Mouse (Mus musculus) kidney, postnatal 25 days (tissue): ENCODE results near the gene Tnfrsf25.

Source experiments
- DNase-seq, 2 experiments: peaks; one replicate each; pipeline ENCODE4 v3.0.0; 2021; ENCODE audit warnings: mixed read lengths in 2 of 2

The Tnfrsf25 gene

GRCm38 (mm10) chr4:152092751-152093293 lies 22.9 kb upstream of the Tnfrsf25 start:
- no peak for DNase-seq

DNA sequence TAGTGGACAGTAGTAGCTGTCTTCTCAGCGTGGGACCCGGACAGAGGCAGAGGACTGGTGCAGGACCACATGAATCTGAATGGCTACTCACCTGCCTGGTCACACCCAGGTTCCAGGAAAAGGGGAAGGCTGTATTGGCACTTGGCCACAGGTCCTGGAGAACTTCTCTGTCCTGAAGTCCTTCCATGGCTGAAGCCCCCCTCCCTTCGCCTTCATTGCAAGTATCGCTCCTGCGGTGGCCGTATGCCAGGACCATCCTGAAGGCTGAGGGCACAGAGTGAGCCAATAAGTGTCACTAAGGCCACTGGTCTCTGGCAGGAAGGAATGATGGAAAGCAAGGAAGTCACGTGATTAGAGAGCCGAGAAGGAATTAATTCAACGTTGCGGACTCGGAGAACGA lies 21.5 kb upstream of the Tnfrsf25 start:
- no peak for DNase-seq

DNA sequence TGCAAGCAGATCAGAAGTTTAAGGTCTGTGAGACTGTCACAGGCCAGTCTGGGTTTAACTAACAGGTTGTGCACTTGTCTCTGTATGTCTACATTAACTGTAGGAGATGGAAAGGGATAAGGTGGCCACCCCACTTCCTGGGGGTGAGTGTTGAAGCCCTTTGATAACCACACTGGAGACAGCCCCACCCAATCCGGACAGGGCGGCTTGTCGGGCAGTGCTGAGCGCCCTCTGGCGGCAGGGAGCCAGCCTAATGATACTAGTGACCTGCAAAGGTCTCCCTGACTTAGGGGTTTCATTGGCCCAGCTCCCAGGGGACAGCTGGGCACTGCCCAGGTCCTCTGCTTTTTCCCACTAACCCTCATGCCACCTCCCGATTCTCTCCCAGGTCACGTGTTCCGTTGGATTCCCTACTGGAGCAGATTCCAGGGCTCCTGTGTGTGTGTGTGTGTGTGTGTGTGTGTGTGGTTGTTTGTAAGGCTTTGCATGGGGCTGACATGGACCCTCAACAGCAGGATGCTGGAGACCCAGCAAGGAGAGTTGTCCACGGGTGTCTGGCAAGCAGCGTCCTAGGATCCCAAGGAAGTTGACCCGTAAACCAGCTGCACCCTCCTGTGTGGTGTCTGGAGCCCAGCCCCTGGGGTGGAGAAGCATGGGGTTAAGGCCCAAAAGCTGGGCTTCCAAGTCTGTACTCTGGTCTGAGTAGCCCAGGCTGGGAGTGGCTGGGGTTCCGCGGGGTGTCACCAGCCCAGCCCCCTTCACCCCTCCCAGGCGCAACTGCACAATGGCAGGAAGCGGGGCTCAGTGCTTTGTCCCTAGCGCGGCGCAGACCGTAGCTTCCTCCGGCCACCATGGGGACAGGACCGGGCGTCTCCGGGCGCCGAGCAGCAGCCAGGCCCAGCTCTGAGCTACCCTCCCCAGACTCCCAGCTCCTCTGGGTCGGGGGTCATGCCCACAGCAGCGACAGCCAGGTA lies 19.5 kb upstream of the Tnfrsf25 start:
- DNase-seq: peak; percentile 89 to 91

- DNase-seq: peak in 1 of 2 experiments; percentile 53
Measured at GRCm38 (mm10) chr4:152096927-152097326, 18.8 kb upstream of the Tnfrsf25 start.

GRCm38 (mm10) chr4:152097911-152098799 lies 17.6 kb upstream of the Tnfrsf25 start:
- peak; percentile 62 to 68 for DNase-seq

DNA sequence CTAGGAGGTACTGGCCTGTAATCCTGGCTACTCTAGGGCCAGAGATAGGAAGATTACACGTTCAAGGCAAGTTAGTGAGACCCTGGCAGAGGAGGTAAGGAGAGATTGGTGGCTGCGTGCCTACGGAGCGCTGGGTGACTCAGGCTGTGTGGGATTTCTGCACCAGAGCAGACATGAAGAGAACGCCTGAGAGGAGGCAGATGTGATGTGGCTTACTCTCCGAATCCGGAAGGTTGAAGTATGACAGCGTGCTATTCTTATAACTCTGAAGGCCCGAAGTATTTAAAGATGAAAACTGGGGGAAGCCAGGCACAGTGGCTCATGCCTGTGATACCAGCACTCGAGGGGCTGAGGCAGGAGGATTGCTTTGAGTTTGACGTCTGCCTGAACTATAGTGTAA lies 15.2 kb upstream of the Tnfrsf25 start:
- no peak for DNase-seq

DNA sequence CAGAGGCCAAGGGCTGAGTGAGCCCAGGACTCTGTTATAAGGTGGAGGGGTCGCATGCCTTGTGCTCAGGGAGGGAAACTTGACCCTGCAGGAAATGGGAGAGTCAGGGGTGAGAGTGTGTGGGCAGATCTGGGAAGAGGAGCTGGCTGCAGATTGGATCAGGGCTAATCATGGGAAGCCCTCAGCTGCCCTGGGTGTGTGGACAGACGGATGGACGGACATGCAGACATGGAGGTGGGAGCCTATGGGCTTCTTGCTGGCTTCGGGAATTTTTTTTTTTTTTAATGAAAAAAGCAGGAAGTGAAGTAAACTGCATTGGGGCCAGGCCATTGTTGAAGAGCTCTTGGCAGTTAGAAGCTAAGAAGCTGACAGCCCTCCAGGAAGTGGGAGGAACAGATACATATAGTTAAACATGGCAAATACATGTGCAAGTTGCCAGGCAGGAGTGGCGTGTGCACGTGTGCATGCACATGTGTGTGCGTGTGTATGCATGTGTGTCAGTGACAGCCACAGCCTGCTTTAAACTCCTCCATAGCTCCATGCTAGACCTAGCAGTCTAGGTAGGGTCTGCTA lies 14.6 kb upstream of the Tnfrsf25 start:
- no peak for DNase-seq

DNA sequence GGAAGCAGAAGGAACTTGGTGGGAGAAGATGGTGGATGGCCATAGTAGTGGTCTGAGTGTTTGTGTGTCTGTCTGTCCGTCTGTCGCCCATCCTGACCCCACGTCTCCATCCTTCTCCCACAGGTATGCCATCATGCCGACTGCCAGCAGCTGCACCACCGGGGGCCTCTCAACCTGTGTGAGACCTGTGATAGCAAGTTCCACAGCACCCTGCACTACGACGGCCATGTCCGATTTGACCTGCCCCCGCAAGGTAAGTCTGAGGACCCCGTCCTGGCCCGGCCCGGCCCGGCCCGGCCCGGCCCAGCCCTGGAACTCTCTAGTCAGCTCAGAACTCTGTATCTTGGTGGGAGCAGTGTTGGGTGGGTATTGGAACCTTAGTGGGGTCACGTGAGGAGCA lies 13.8 kb upstream of the Tnfrsf25 start:
- DNase-seq: no peak

GRCm38 (mm10) chr4:152103025-152103424 lies 12.7 kb upstream of the Tnfrsf25 start:
- peak; percentile 86 to 92 for DNase-seq

GRCm38 (mm10) chr4:152106746-152107145 lies 9.0 kb upstream of the Tnfrsf25 start:
- DNase-seq: no peak

DNA sequence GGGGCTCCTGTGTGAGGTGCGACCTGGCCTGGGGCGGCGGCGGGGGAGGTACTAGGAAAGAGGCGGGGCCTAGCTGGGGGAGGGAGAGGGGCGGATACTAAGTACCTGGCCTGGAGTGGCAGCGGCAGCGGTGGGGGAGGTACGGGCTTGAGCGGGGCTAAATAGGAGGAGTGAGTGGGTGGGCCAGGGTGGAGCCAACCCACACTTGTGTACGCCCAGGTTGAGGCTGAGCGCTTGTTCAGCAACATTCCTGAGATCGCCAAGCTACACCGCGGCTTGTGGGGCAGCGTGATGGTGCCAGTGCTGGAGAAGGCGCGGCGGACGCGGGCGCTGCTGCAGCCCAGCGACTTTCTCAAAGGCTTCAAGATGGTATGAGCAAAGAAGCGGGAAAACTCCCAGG lies 8.2 kb upstream of the Tnfrsf25 start:
- peak; percentile 91 to 97 for DNase-seq

- peak; percentile 91 to 95 for DNase-seq
Measured at GRCm38 (mm10) chr4:152107971-152108509, 7.7 kb upstream of the Tnfrsf25 start.

DNA sequence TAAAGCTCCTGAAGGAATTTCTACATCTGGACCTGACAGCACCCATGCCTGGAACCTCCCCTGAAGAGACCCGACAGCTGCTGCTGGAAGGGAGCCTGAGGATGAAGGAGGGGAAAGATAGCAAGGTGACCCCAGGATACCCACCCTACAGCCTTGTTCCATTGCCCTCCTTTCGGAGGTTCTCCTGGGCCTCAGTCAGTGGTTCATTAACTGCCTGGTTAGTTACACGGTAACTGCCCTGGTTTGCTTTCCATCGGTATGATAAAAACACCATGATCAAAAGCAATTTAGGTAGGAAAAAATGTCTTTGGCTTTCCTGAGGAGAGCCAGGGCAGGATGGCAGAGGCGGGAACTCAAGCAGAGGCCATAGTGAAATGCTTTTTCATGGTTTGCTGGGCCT lies 7.1 kb upstream of the Tnfrsf25 start:
- no peak for DNase-seq

DNA sequence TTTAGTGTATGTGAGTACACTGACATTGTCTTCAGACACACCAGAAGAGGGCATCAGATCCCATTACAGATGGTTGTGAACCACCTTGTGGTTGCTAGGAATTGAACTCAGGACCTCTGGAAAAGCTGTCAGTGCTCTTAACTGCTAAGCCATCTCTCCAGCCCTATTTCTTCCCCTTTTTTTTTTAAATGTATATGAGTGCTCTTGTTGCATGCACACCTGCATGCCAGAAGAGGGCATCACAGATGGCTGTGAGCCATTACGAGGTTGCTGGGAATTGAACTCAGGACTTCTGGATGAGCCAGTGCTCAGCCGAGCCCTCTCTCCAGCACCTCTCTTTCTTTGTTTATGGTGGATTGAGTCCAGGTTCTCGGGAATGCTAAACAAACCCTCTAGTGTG lies 6.2 kb upstream of the Tnfrsf25 start:
- no peak for DNase-seq

- no peak for DNase-seq
Measured at GRCm38 (mm10) chr4:152110689-152111088, 5.0 kb upstream of the Tnfrsf25 start.

DNA sequence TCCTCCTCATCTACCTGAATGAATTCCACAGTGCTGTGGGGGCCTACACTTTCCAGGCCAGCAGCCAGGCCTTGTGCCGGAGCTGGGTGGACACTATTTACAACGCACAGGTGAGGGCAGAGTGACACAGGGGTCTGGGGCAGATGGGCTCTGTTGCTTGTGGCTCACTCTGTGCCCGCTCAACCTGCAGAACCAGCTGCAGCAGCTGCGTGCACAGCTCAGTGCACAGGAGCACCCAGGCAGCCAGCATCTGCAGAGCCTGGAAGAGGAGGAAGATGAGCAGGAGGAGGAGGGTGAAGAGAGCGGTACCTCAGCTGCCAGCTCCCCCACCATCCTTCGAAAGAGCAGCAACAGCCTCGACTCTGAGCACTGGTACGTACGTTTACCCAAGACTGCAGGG lies 3.4 kb upstream of the Tnfrsf25 start:
- DNase-seq: no peak

- DNase-seq: no peak
Measured at GRCm38 (mm10) chr4:152114080-152114479, 1.7 kb upstream of the Tnfrsf25 start.

DNA sequence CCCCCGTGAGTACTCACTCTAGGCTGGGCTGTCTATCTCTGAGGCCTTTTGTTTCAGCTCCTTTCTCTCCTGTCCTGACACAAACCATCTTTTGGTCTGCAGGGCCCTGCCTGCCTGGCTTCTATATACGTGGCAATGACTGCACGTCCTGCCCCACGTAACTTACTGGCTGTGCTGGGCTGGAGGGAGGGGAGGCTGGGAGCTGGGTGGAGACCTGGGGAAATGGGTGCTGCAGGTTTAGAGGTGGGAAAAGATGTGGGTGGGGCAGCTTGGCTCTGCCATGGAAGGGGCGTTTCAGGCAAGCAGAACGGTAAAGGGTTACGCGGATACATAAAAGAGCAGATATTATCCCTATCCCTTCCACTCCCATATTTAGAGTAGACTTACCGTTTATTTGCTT lies 1.8 kb downstream of the Tnfrsf25 start:
- DNase-seq: no peak

- peak; percentile 70 for DNase-seq
Measured at GRCm38 (mm10) chr4:152119396-152120292, 3.9 kb downstream of the Tnfrsf25 start.

- no peak for DNase-seq
Measured at GRCm38 (mm10) chr4:152120311-152121182, 4.8 kb downstream of the Tnfrsf25 start.

GRCm38 (mm10) chr4:152121183-152121505 lies 5.4 kb downstream of the Tnfrsf25 start:
- DNase-seq: no peak
